8 mouse cellular contexts compared by ENCODE assay signal in genomic region chr6:11727370-11727769, GRCm38 (mm10).
DNase-seq lines count a peak whose midpoint lies in the region; ATAC-seq and TF ChIP-seq lines count a peak whose summit lies in the region.
"Had no signal": no experiment of that assay in that cellular context is flagged by ENCODE, and none has a peak within 500 bp of the region (broad histone marks: within the 10 kb centered on the region; RNA-seq: fewer than 3 reads in every experiment).

No protein-coding gene starts in this region.

- H3K4me2 ChIP-seq in lung, embryonic 14.5 days = no peak overlapping the region
- H3K4me2 ChIP-seq in liver, embryonic 14.5 days (ENCODE audit: low read depth) = peak overlapping the region; percentile 52

- 29% methylated on average over 5 of the region's 5 CpGs for WGBS in lung, embryonic 14.5 days
- WGBS in lung, adult 2 months = 36% methylated on average over 5 of the region's 5 CpGs
- 5% methylated on average over 5 of the region's 5 CpGs for WGBS in liver, embryonic 14.5 days (ENCODE audit: insufficient replicate concordance)

- no peak overlapping the region for H3K9ac ChIP-seq in lung, embryonic 14.5 days
- peak overlapping the region; percentile 50; the same call in 1 of the 2 replicates for H3K9ac ChIP-seq in liver, embryonic 14.5 days (replicated peaks)

- no peak for TF ChIP-seq POLR2A in lung, adult 2 months (IDR thresholded peaks at IDR 0.05; ENCODE audit: borderline replicate concordance, extremely low read depth, low read depth, low read length)

- ATAC-seq in lung, embryonic 14.5 days (ENCODE audit: insufficient read depth) = peak; percentile 81
- ATAC-seq in erythroid progenitor cell, adult 5-6 weeks (replicated peaks; ENCODE audit: low FRiP score, poor library complexity, severe bottlenecking) = peak; percentile 98
- peak; percentile 97 for ATAC-seq in liver, embryonic 14.5 days (ENCODE audit: insufficient read depth)

- TF ChIP-seq CTCF in lung, embryonic 14.5 days (IDR thresholded peaks at IDR 0.05; ENCODE audit: low read depth) = no peak
- TF ChIP-seq CTCF in lung, adult 2 months (IDR thresholded peaks at IDR 0.05; ENCODE audit: insufficient read depth, low read length) = no peak
- TF ChIP-seq CTCF in liver, embryonic 14.5 days (IDR thresholded peaks at IDR 0.05; ENCODE audit: low read depth) = no peak

- intact Hi-C loops in left cerebral cortex, postnatal 36 days (cut with DNase I) = no loop called here

- no peaks in the 10 kb centered on the region for H3K27me3 ChIP-seq in lung, embryonic 14.5 days (ENCODE audit: insufficient read depth, low read length)
- no peaks in the 10 kb centered on the region for H3K27me3 ChIP-seq in liver, embryonic 14.5 days (ENCODE audit: control insufficient read depth, insufficient read depth, low read length)

- peak; percentile 92 for TF ChIP-seq EP300 in liver, embryonic 14.5 days (IDR thresholded peaks at IDR 0.05; ENCODE audit: low read depth)

- no peak overlapping the region for H3K4me3 ChIP-seq in lung, embryonic 14.5 days (ENCODE audit: low read depth, low read length)
- H3K4me3 ChIP-seq in lung, adult 2 months (replicated peaks; ENCODE audit: extremely low read depth, low read depth, low read length) = no peak overlapping the region
- H3K4me3 ChIP-seq in liver, embryonic 14.5 days (ENCODE audit: insufficient read depth in 1 of 2, low read depth in 2 of 2, low read length in 2 of 2) = no peak overlapping the region
- H3K4me3 ChIP-seq: myocyte had no signal

- no peaks in the 10 kb centered on the region for H3K36me3 ChIP-seq in lung, embryonic 14.5 days (ENCODE audit: insufficient read depth)
- H3K36me3 ChIP-seq in liver, embryonic 14.5 days (replicated peaks; ENCODE audit: control insufficient read depth, insufficient read depth, low read depth) = no peaks in the 10 kb centered on the region

- peak; percentile 23 for DNase-seq in lung, embryonic 14.5 days
- DNase-seq in lung, adult 2 months = no peak
- DNase-seq in liver, embryonic 14.5 days (ENCODE audit: low read depth in 3 of 3, low spot score in 3 of 3) = peak; percentile 74 to 78 (median 75)
- peak; percentile 29 to 70 for DNase-seq in spleen, postnatal 10 days (ENCODE audit: low spot score in 2 of 2)
- DNase-seq in cerebellum, adult 11-12 months = no peak
- DNase-seq in left cerebral cortex, postnatal 36 days (ENCODE audit: low spot score in 2 of 2) = no peak

- H3K27ac ChIP-seq in lung, embryonic 14.5 days (ENCODE audit: low read depth) = no peak overlapping the region
- H3K27ac ChIP-seq in liver, embryonic 14.5 days = peak overlapping the region; percentile 82

- H3K9me3 ChIP-seq in lung, embryonic 14.5 days (ENCODE audit: low read depth, low read length) = no peaks in the 10 kb centered on the region
- H3K9me3 ChIP-seq in liver, embryonic 14.5 days (ENCODE audit: control insufficient read depth, low read length) = no peaks in the 10 kb centered on the region

- no peaks in the 10 kb centered on the region for H3K4me1 ChIP-seq in lung, embryonic 14.5 days (ENCODE audit: insufficient read depth)
- no peaks in the 10 kb centered on the region for H3K4me1 ChIP-seq in lung, adult 2 months (ENCODE audit: control insufficient read depth, insufficient read depth, low read length)
- H3K4me1 ChIP-seq in liver, embryonic 14.5 days (replicated peaks; ENCODE audit: control insufficient read depth in 2 of 2, insufficient read depth in 2 of 2, low read length in 1 of 2) = peaks cover 2 to 4% of the 10 kb centered on the region in 2 experiments

Comparison
In these comparisons a context has a peak if more than half of its experiments do, and no peak if none do; other contexts are left out.
1. DNase-seq: peak in lung, embryonic 14.5 days (single experiment), liver, embryonic 14.5 days (3 of 3) and spleen, postnatal 10 days (2 of 2); none in lung, adult 2 months (single experiment), cerebellum, adult 11-12 months (single experiment) and left cerebral cortex, postnatal 36 days (0 of 2).
2. Peak in every context shown above with its lines, with median percentiles within 50 percentile points of each other: ATAC-seq.